Mouse (Mus musculus) lung, embryonic 16.5 days (tissue): ENCODE measurements around the gene Npff. TPM values are rescaled to one million over a fixed set of nuclear protein-coding genes. Genes with fewer than 3 reads are reported as not detected.

Experiments used
- ATAC-seq: fragments of 200-750 bp; cut with Nextera tagmentation; 2 replicates; pipeline ENCODE4 v1.8.0; 2017; ENCODE audit warnings: low read depth, mild to moderate bottlenecking, moderate library complexity
- H3K27ac ChIP-seq: fragments of 300-500 bp; sonication (generic); 2 replicates; pipeline ENCODE4 v1.5.1; 2014; ENCODE audit warnings: mild to moderate bottlenecking, control low read depth, low read length
- H3K27me3 ChIP-seq: fragments of 300-500 bp; sonication (generic); 2 replicates; pipeline ENCODE4 v1.6.1; 2014; ENCODE audit warnings: low read depth, low read length, mixed read lengths; ENCODE audit not compliant: control insufficient read depth, insufficient read depth
- H3K36me3 ChIP-seq: fragments of 300-500 bp; sonication (generic); 2 replicates; pipeline ENCODE4 v1.6.1; 2014; ENCODE audit warnings: low read length; ENCODE audit not compliant: control insufficient read depth, insufficient read depth
- H3K4me1 ChIP-seq: fragments of 300-500 bp; sonication (generic); replicated peaks from 2 replicates; pipeline ENCODE4 v1.6.1; 2014; ENCODE audit warnings: low read length, mixed read lengths; ENCODE audit not compliant: control insufficient read depth, insufficient read depth
- H3K4me2 ChIP-seq: fragments of 300-500 bp; sonication (generic); 2 replicates; pipeline ENCODE4 v1.6.1; 2014; ENCODE audit warnings: low read depth, low read length, control low read depth
- H3K4me3 ChIP-seq: fragments of 300-500 bp; sonication (generic); 2 replicates; pipeline ENCODE4 v1.5.1; 2014; ENCODE audit warnings: mild to moderate bottlenecking, low read length, control low read depth
- H3K9ac ChIP-seq: fragments of 300-500 bp; sonication (generic); 2 replicates; pipeline ENCODE4 v1.6.1; 2014; ENCODE audit warnings: low read length, control low read depth
- H3K9me3 ChIP-seq: fragments of 300-500 bp; sonication (generic); 2 replicates; pipeline ENCODE4 v1.6.1; 2016; ENCODE audit warnings: low read length; ENCODE audit not compliant: control insufficient read depth
- WGBS: fragments of 180-500 bp; shearing (Covaris S2); extraction: QIAGEN DNeasy Blood & Tissue Kit; methylation state at CpG from one replicate; pipeline ENCODE4 v1.1.7; 2014; 5-methylcytosine and 5-hydroxymethylcytosine counted together
- polyA plus RNA-seq: library from polyadenylated mRNA; unstranded; fragments of >200 nt; fragmentation: Nextera tagmentation; extraction: Ambion mirVana; gene quantifications from 2 replicates; pipeline ENCODE4 v1.2.1, GENCODE M21; 2015

Npff gene
- polyA plus RNA-seq, 1 experiment from 2014 or later: 4.4 TPM

- WGBS: 84% methylated on average over 3 of the region's 3 CpGs
- H3K4me1 ChIP-seq: no peaks in the 10 kb centered on the region
- no peak overlapping the region for H3K27ac ChIP-seq
- H3K4me3 ChIP-seq: no peak overlapping the region
- no peaks in the 10 kb centered on the region for H3K9me3 ChIP-seq
- H3K4me2 ChIP-seq: no peak overlapping the region
- H3K36me3 ChIP-seq: peaks cover 40% of the 10 kb centered on the region
- no peak overlapping the region for H3K9ac ChIP-seq
- ATAC-seq: no peak
- no peaks in the 10 kb centered on the region for H3K27me3 ChIP-seq
These were observed 22.7 kb upstream of the Npff start for GRCm38 (mm10) chr15:102547478-102547877.

DNA sequence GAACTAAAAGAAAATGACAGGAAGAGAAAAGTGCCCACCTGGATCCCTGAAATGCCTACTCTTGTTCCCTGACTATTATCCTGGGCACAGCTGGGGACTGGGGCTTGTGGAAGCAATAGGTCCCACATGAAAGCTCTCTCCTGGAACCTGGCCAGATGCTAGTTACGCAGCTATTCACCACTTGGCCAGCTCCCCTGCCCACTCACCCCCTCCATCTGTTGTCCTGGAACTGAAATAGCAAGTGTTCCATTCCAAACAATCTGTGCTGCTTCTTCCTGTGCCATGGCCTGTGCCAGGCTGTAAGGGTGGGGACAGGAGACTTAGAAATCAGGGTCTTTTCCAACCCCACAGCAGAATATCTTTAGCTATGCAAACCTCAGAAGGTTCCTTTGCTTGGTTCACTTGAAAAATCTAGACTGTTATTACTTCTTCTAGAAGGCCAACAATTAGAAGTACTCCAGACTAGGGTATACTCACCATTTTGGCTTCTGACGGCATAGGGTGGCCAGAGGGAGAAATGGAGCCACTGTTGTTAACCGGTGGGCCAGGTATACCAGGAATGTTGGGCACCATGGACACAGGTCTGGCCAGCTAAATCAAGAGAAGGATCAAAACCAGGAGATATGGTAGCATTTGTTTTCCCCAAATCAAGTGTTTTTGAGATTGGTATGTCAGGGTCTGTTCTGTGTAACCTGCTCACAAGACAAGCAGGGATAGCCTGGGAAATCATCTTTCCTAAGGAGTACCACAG, 22.1 kb upstream of the Npff start:
- Histone ChIP-seq H3K4me3 (no peak overlapping the region), H3K36me3 (peaks cover 35% of the 10 kb centered on the region), H3K9me3 (no peaks in the 10 kb centered on the region), H3K9ac (no peak overlapping the region), H3K4me1 (no peaks in the 10 kb centered on the region), H3K4me2 (no peak overlapping the region), H3K27ac (no peak overlapping the region), H3K27me3 (no peaks in the 10 kb centered on the region)
- ATAC-seq: no peak
- WGBS: 69% methylated on average over 3 of the region's 3 CpGs

DNA sequence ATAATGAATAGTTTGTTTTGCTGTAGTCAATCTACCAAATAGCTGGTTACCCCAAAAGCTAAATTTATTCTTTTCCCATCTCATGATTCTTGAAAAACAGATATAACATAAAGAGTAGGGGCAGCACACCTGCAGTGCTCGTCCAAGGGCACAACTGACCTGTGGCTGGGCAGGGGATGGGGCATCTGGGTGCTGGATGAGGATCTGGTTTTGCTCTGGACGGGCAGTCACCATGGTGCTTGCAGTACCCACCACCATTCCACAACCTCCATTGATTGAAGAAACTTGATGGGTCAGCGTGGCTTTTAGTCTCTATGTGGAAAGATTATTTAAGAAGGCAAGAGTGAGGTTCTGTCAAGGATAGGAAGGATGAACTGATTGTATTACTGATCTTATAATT, 21.5 kb upstream of the Npff start:
- Histone ChIP-seq H3K4me3 (no peak overlapping the region), H3K27me3 (no peaks in the 10 kb centered on the region), H3K9ac (no peak overlapping the region), H3K36me3 (peaks cover 35% of the 10 kb centered on the region), H3K27ac (no peak overlapping the region), H3K4me1 (no peaks in the 10 kb centered on the region), H3K4me2 (no peak overlapping the region), H3K9me3 (no peaks in the 10 kb centered on the region)
- no peak for ATAC-seq
- WGBS: 86% methylated on average over 3 of the region's 3 CpGs

DNA sequence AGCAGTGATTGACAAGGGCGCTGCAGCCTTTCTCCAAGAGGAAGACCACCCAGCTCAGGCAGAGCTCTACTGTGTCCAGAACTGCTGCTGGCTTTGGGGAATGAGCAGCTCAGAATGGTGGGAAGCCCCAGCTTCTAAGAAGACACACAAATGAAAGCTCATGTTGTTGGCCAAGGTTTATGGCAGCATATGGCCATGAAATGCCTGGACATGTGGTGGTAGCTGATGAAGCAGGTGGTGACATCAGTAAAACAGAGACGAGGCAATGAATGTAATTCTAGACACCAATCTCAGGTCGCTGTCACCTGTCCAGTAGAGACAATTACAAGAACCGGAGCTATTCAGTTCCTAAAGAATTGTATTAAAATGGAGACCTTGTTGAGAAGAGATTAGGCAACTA, 20.1 kb upstream of the Npff start:
- H3K4me3 ChIP-seq: no peak overlapping the region
- H3K4me2 ChIP-seq: no peak overlapping the region
- WGBS: 92% methylated on average over 4 of the region's 4 CpGs
- no peaks in the 10 kb centered on the region for H3K27me3 ChIP-seq
- no peaks in the 10 kb centered on the region for H3K4me1 ChIP-seq
- H3K9ac ChIP-seq: no peak overlapping the region
- H3K27ac ChIP-seq: no peak overlapping the region
- H3K36me3 ChIP-seq: peaks cover 42% of the 10 kb centered on the region
- H3K9me3 ChIP-seq: no peaks in the 10 kb centered on the region
- no peak for ATAC-seq

DNA sequence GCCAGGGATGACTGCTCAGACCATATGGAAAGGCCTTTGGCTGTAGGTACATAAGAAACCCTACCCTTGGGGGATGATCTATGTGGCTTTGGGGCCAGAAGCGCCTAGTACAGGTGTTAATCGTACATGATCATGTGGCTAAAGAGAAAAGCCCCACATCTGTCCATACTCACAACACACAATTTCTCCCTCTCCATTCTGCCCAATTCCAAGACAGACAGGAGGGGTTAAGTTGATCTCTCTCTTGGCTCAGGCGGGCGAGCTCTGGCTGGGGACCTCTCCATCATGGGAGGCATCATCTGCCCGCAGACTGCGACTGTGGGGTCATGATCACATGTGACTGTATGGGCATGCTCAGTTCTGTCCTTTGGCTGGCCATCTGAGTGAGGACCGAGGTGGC, 9.2 kb upstream of the Npff start:
- no peaks in the 10 kb centered on the region for H3K4me1 ChIP-seq
- peaks cover 67% of the 10 kb centered on the region for H3K36me3 ChIP-seq
- 83% methylated on average over 7 of the region's 7 CpGs for WGBS
- no peak overlapping the region for H3K9ac ChIP-seq
- no peaks in the 10 kb centered on the region for H3K27me3 ChIP-seq
- no peak for ATAC-seq
- no peak overlapping the region for H3K4me3 ChIP-seq
- H3K4me2 ChIP-seq: no peak overlapping the region
- no peak overlapping the region for H3K27ac ChIP-seq
- no peaks in the 10 kb centered on the region for H3K9me3 ChIP-seq

- no peak for ATAC-seq
- Histone ChIP-seq H3K9ac (no peak overlapping the region), H3K36me3 (peaks cover 76% of the 10 kb centered on the region), H3K27ac (no peak overlapping the region), H3K4me1 (no peaks in the 10 kb centered on the region), H3K27me3 (no peaks in the 10 kb centered on the region), H3K9me3 (no peaks in the 10 kb centered on the region), H3K4me3 (no peak overlapping the region), H3K4me2 (no peak overlapping the region)
- WGBS: 86% methylated on average over 3 of the region's 3 CpGs
These were observed 7.6 kb upstream of the Npff start for GRCm38 (mm10) chr15:102532106-102532900.

DNA sequence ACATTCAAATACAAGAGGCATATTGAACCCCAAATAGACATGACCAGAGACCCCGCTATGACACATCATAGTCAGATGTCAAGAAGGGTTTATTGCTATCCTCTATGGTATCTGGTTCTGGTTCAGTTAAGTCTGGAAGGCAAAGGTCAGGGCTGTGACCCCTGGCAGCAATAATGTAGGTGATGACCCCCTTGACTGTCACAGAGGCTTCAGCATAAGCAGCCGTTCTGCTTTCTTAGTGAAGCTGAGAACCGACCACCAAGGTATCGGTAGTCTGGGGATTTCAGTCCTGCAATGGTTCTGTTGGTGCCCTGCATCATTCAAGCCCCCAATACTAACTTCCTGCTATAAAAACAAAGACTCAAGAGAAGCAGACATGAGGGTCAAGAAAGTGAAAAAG, 6.8 kb upstream of the Npff start:
- WGBS: 87% methylated on average over 4 of the region's 4 CpGs
- no peak for ATAC-seq
- H3K36me3 ChIP-seq: peaks cover 73% of the 10 kb centered on the region
- H3K9ac ChIP-seq: no peak overlapping the region
- H3K27ac ChIP-seq: no peak overlapping the region
- H3K4me1 ChIP-seq: no peaks in the 10 kb centered on the region
- H3K9me3 ChIP-seq: no peaks in the 10 kb centered on the region
- H3K27me3 ChIP-seq: no peaks in the 10 kb centered on the region
- H3K4me2 ChIP-seq: no peak overlapping the region
- no peak overlapping the region for H3K4me3 ChIP-seq

DNA sequence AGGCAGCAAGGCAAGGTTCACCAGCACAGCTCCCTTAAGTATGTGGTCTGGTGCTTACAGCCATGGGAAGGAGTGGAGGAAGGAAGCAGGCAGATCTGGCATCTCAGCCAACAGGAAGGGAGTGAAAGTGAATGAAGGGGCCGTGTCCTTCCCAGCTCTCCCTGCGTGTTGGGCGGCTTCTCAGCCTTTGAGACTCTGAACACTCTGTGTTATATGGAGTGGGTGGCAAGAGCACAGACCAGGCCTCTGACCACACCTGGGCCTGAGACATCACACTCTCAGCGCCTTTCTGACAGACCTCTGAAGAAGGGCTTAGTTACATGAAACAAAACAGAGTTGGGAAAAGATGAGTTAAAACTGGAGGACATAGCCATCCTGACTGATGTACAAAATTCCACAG, 5.8 kb upstream of the Npff start:
- no peaks in the 10 kb centered on the region for H3K4me1 ChIP-seq
- no peaks in the 10 kb centered on the region for H3K9me3 ChIP-seq
- H3K36me3 ChIP-seq: peaks cover 64% of the 10 kb centered on the region
- no peak overlapping the region for H3K27ac ChIP-seq
- no peak for ATAC-seq
- no peak overlapping the region for H3K4me3 ChIP-seq
- H3K9ac ChIP-seq: no peak overlapping the region
- no peak overlapping the region for H3K4me2 ChIP-seq
- WGBS: 70% methylated on average over 4 of the region's 4 CpGs
- H3K27me3 ChIP-seq: no peaks in the 10 kb centered on the region

DNA sequence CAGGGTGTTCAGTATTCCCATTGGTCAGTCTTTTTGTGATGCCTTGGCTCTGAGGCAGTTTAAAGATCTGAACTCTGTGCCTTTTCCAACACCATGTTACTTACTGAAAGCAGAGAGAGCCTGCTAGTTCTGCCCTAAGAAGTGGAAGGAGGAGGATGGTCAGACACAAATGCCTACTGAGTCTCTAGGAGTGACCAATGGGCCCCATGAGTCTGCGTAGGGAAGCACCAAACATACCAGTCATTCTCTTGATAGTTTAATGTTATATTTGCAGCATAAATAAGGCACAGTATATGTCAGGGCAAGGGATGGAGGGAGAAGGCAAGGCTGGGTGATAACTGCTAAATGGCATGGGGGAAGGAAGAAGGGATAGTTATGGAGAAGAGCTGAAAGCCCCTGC, 3.7 kb upstream of the Npff start:
- Histone ChIP-seq H3K27me3 (no peaks in the 10 kb centered on the region), H3K27ac (no peak overlapping the region), H3K9me3 (no peaks in the 10 kb centered on the region), H3K4me3 (no peak overlapping the region), H3K4me1 (no peaks in the 10 kb centered on the region), H3K36me3 (peaks cover 63% of the 10 kb centered on the region), H3K9ac (no peak overlapping the region), H3K4me2 (no peak overlapping the region)
- ATAC-seq: no peak
- 97% methylated on average over 1 of the region's 1 CpGs for WGBS
